Mouse (Mus musculus): ENCODE data around the gene B230118H07Rik.

DNA sequence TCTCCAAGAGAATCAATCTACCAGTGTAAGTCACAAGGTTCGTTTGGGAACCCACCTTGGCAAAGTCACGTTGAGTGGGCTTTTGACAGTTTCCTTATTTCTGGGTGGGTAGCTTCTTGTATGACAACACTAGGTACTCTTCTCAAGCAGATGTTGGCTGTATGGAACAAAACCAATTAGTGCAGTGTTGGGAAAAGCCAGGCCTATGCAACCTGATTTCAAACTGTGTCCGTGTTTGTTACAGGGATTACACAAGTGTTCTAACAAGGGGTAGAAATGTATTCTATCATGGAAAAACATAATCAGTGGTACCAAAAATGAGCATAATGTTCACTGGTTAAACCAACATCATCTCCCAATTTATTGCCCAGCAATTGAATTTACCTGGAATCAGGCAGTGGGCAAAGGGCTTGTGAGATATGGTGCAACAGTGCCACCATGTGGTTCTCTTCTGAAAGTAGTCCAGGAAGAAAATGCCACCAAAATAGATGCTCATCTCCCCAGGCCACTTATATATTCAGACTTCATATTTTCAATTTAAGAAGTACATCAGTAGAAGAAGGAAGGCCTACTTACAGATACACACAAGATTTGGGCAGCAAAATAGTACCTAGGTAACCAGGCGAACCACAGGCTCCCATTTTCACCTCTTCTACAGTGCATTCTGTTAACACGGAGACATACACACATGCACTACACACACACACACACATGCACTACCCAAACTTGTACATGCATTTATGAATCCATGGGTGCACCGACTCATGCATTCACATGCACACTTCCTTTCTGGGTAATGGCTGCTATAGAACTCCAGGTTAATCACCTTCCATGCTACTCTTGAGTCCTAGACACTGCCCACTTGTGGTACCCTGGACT is 123.6 kb downstream of the B230118H07Rik start:
- peak; percentile 66 for TF ChIP-seq CTCF (IDR thresholded peaks at IDR 0.05; ENCODE audit: low read depth)
- TF ChIP-seq EP300 (IDR thresholded peaks at IDR 0.05; ENCODE audit: low read depth), result no peak
